Mouse (Mus musculus): Measurements from ENCODE around the gene Olfr374. TPM values are rescaled to one million over a fixed set of nuclear protein-coding genes. Genes with fewer than 3 reads are reported as not detected.
A peak's percentile ranks its signal among the peaks of the same experiment; 100 is the strongest.

Olfr374 gene
- total RNA-seq, 1 experiment from 2014 or later = not detected

DNA sequence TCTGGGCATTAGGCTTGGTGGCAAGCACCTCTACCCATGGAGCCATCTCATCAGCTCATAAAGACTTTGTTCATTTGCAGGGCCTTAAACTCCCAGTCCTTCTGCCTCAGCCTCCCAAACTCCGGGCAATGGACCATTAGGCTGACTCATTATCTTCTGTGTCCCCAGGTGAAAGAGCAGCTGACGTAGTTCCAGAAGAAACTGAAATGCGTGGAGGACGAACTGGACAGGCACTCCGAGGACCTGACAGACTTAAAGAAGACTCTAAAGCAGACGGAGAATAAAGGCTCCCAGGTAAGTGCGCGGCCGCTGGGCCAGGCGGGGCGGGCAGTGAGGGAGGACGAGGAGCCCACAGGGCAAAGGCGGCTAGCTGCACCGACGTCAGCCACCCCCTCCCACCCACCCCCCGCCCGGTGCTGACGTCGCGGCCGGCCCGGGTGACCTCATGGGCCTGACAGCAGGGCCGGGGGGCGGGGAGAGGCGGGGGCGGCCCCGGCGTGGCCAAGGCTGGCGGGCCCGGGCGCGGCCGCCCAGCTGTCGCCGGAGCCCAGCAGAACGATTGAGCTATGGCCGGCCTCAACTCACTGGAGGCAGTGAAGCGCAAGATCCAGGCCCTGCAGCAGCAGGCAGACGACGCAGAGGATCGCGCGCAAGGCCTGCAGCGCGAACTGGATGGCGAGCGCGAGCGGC lies 28.1 kb downstream of the Olfr374 start, which contains the start of gene Tpm4:
Gene Tpm4 (plus strand): TSS at position 220 of the 690 bp plus-strand sequence.
- ATAC-seq (replicated peaks; ENCODE audit: low read depth, poor library complexity, severe bottlenecking) = no peak

GRCm38 (mm10) chr8:72135446-72136301 lies 28.8 kb downstream of the Olfr374 start:
- ATAC-seq (replicated peaks; ENCODE audit: low read depth, poor library complexity, severe bottlenecking) = 0 out of 2 replicates have a peak, but pooled peaks have one; percentile 10

- peak; percentile 58 for ATAC-seq (replicated peaks; ENCODE audit: low read depth, poor library complexity, severe bottlenecking)
Observed at GRCm38 (mm10) chr8:72136302-72136978, 29.6 kb downstream of the Olfr374 start.

DNA sequence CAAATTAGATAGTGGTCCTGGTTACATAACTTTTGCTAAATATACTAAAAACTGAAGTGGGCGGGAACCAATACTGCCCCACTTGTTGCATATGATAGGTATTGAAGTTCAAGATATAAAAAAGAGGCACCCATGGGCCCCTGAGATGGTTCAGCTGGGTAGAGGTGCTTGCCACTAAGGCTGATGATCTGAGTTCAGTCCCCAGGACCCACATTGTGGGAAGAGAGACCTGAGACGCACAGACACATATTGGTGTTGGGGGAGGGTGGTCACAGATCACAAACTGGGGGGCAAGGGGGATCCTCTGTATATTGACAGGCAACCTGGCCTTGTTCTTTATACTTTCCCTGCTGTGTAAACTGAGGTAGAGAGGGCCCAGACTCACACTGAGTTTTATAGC lies 30.6 kb downstream of the Olfr374 start:
- ATAC-seq (replicated peaks; ENCODE audit: low read depth, poor library complexity, severe bottlenecking) = no peak

- no peak for ATAC-seq (replicated peaks; ENCODE audit: low read depth, poor library complexity, severe bottlenecking)
Observed at GRCm38 (mm10) chr8:72138456-72138855, 31.6 kb downstream of the Olfr374 start.

- peak; percentile 57 for ATAC-seq (replicated peaks; ENCODE audit: low read depth, poor library complexity, severe bottlenecking)
Observed at GRCm38 (mm10) chr8:72143256-72143824, 36.5 kb downstream of the Olfr374 start.

- ATAC-seq (replicated peaks; ENCODE audit: low read depth, poor library complexity, severe bottlenecking) = peak; percentile 80
Observed at GRCm38 (mm10) chr8:72144345-72144975, 37.6 kb downstream of the Olfr374 start.

GRCm38 (mm10) chr8:72145511-72145910 lies 38.7 kb downstream of the Olfr374 start:
- ATAC-seq (replicated peaks; ENCODE audit: low read depth, poor library complexity, severe bottlenecking) = no peak

DNA sequence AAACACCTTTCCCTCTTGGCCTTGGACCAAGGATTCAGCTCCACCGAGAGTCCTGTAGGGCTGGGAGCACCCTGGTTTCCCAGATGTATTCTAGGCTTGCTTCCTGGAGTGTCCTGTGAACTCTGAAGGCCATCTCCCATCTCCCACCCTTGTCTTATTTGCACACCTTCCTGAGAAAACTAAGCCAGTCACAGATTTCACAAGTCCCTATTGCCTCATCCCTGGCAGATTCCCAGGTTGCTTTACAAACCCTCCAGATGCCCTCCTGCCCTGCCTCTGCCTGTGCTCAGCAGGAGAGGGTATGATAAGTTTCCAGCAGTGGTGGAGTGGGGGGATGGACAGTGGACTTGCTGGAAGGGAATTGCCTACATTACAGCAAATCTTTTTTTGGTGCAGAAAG lies 39.2 kb downstream of the Olfr374 start:
- no peak for ATAC-seq (replicated peaks; ENCODE audit: low read depth, poor library complexity, severe bottlenecking)

DNA sequence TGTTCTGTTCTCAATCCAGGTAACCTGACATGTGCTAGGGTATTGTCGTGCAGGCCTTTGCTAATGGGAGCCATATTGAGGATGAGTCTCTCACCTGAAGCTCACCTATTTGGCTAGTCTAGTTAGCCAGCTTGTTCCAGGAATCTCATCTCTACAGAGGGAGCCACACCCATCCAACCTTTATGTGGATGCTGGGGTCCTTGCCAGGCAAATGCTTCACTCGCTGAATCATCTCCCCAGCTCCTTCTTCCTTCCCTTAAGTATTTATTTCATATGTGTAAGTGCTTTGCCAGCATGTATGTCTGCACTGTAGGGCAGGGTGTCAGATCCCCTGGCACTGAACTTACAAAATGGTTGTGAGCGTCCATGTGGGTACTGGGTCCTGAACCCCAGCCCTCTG lies 39.7 kb downstream of the Olfr374 start:
- ATAC-seq (replicated peaks; ENCODE audit: low read depth, poor library complexity, severe bottlenecking) = no peak

DNA sequence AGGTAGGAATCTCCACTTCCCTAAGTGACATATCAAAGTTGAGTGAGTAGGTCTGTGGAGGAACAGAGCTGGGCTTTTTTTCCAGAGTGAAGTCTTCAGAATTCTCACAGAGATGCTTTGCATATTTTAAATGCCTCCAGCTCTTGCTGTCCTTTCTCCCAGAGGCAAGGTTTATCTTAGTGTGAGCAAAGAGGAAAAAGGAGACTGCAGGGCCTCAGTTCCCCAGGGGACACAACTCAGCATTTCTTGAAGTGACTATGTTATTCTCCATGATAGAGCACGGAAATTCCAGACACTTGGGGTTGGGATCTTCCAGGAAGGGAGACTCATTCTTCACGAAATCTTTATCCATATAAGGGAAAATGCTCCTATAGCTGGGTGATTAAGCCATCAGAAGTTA lies 40.4 kb downstream of the Olfr374 start:
- ATAC-seq (replicated peaks; ENCODE audit: low read depth, poor library complexity, severe bottlenecking) = no peak

DNA sequence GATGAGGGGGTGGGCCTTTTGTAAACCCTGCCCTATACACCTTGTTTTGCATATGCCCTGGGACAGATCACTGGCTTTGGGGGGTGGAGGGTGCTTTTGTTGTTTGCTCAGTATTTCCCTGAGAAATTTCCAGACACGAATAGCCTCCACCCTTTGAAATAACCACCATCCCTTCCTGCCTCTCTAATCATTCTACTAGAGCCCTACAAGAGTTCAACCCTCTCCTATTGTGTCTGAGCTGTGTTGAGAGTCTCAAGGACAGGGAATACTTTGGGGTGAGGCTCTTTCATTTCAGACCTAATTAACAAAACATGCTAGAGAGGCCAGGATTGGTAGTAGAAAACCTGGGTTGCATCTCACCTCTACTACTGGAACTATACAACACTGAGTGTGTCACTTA lies 42.2 kb downstream of the Olfr374 start:
- no peak for ATAC-seq (replicated peaks; ENCODE audit: low read depth, poor library complexity, severe bottlenecking)

- peak; percentile 95 for ATAC-seq (replicated peaks; ENCODE audit: low read depth, poor library complexity, severe bottlenecking)
Observed at GRCm38 (mm10) chr8:72151418-72152078, 44.7 kb downstream of the Olfr374 start.

DNA sequence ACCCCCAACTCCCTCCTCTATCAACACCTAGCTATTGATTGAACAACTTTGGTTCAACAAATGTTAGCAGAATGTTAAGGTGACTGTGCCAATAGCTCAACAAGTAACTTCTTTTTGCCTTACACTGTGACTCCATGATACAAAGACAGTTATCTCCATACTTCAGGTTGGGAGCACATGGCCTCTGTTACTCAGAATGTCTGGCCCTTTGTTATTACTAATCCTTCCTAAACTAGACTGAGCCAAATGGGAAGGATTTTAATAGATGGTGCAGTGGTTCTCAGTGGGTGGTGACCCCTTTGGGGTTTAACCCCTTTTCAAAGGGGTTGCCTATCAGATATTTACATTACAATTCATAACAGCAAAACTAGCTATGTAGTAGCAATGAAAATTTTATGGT lies 46.5 kb downstream of the Olfr374 start:
- ATAC-seq (replicated peaks; ENCODE audit: low read depth, poor library complexity, severe bottlenecking) = no peak

DNA sequence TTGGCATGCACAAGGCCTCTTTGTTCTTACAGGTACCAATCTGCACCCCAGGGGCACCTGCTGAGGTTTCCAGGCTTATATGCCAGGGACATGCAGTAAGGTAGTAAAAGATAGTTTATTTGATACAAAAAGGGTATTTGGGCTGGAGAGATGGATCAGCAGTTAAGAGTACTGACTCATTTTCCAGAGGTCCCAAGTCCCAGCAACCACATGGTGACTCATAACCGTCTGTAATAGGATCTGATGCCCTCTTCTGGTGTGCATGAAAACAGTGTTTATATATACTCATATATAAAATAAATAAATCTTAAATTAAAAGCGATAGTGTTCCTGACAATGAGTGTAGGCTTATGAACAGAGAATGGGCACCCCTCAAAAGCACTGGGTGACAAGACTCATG lies 51.3 kb downstream of the Olfr374 start:
- ATAC-seq (replicated peaks; ENCODE audit: low read depth, poor library complexity, severe bottlenecking) = no peak

GRCm38 (mm10) chr8:72158726-72159125 lies 51.9 kb downstream of the Olfr374 start:
- ATAC-seq (replicated peaks; ENCODE audit: low read depth, poor library complexity, severe bottlenecking) = no peak

DNA sequence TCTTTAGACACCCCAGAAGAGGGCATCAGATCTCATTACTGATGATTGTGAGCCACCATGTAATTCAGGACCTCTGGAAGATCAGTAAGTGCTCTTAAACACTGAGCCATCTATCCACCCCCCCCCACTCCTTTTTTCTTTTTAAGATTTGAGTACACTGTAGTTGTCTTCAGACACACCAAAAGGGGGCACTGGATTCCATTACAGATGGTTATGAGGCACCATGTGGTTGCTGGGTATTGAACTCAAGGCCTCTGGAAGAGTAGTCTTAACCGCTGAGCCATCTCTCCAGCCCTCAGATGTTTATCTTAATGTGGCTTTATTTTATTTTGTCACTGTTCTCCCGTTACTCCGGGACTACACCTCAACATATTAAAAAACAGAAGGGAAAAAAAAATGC lies 53.2 kb downstream of the Olfr374 start:
- ATAC-seq (replicated peaks; ENCODE audit: low read depth, poor library complexity, severe bottlenecking) = no peak

DNA sequence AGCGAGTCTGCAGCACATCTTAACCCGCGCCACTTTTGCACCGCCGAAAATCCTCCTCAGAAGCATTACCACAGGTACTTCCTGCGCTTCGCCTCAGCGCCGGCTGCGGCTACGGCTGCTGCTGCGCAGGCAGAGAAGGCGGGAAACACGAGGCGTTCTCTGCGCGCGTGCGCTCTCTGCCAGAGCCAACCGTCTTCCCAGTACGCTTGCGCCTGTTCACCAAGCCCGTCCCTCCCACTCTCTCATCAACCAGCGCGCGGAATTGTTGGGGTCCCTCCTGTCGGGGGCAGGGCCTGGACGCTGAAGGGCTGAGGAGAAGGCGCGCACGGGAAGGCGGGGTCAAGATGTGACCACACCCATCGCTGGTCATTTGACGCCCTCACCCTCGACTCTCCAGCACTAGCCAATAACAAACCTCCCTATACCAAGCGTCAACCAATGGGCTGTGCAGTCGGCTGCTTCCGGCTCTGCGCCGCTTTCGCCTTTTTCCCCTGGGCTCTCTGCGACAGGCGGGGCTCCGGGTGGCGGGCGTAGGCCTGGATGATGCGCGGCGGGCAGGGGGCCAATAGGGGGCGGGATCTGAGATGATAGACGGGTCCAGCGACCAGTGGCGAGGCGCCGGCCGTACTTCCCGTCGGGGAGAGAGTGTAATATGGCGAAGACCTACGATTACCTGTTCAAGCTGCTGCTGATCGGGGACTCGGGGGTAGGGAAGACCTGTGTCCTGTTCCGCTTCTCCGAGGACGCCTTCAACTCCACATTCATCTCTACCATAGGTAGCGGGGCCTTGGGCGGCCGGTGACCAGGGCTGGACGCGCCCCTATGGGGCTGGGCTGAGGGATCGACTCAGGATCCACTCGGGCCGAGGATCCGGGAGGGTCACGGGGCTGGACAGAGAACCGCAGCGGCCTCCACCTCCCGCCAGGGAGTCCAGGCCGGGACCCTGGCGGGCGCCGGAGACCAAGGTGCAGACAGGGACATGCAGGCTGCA lies 54.2 kb downstream of the Olfr374 start, which contains the start of gene Rab8a:
Gene Rab8a (plus strand): TSS at position 494 of the 991 bp plus-strand sequence.
- peak; percentile 94 for ATAC-seq (replicated peaks; ENCODE audit: low read depth, poor library complexity, severe bottlenecking)

Measured in common myeloid progenitor, adult 5-6 weeks (primary cell).